ENCODE assay signal across 9 mouse cellular contexts in the genomic region with DNA sequence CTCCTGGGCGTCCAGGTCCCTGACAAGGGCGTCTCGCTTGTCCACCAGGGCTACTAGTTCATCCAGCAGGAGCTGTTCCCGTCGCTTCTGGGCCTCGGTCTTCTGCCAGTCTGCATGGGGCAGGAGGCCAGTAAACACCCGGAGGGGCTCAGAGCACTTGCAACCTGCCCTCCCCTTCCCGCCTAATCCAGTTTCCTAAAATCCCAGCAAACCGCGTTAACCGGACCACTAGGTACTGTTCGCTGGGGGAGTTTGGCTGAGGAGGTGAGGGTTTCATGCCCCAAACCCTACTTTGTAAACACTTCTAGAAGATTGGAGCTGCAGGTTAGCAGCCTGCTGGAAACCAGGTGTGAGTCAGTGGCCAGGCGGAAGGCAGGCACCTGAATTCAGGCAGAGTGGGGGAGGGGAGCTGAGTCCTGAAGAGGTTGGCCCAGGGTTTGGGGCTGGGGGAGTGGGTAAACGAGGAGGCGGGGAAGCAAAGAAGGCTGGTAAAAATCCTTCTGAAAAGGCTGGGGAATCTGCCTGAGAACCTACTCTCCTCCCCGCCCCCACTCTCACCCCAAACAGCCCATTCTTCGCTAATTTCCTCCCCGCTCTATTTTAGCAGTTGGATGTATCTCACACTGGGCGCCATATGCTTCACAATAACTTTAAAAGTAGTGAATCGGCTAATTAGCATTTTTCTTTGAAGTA. TPM values are rescaled to one million over a fixed set of nuclear protein-coding genes. Genes with fewer than 3 reads are reported as not detected.
DNase-seq lines count a peak whose midpoint lies in the region; ATAC-seq lines count a peak whose summit lies in the region.
"Had no signal": no experiment of that assay in that cellular context is flagged by ENCODE, and none has a peak within 500 bp of the region (broad histone marks: within the 10 kb centered on the region; RNA-seq: fewer than 3 reads in every experiment).

No protein-coding gene starts in this region.

- intact Hi-C loops in left cerebral cortex, postnatal 25 days (cut with DNase I) = no loop called here
- intact Hi-C loops in left cerebral cortex, postnatal 4 days (cut with DNase I) = no loop called here

- peak; percentile 4 to 6 for DNase-seq in left cerebral cortex, postnatal 25 days (ENCODE audit: low spot score in 2 of 2)
- no peak for DNase-seq in left cerebral cortex, postnatal 4 days
- peak; percentile 61 for DNase-seq in embryo, embryonic 10 days (ENCODE audit: low spot score)
- peak; percentile 96 for DNase-seq in midbrain, embryonic 11.5 days (ENCODE audit: low spot score, missing footprints)
- DNase-seq in spleen, adult 12 weeks (ENCODE audit: low spot score) = no peak
- DNase-seq in right cerebral cortex, adult 2 months (ENCODE audit: low spot score in 2 of 2) = no peak

- no peaks in the 10 kb centered on the region for H3K9me3 ChIP-seq in forebrain, embryonic 13.5 days (replicated peaks)
- no peaks in the 10 kb centered on the region for H3K9me3 ChIP-seq in midbrain, embryonic 11.5 days (ENCODE audit: control insufficient read depth, low read length)

- H3K4me3 ChIP-seq in forebrain, embryonic 13.5 days = peak overlapping the region; percentile 75
- H3K4me3 ChIP-seq in midbrain, embryonic 11.5 days (ENCODE audit: low read depth, low read length) = peak overlapping the region; percentile 89

- ATAC-seq in forebrain, embryonic 13.5 days = peak; percentile 64
- ATAC-seq in midbrain, embryonic 11.5 days (ENCODE audit: low FRiP score) = peak; percentile 47
- ATAC-seq: lung, postnatal 0 days had no signal

- H3K4me2 ChIP-seq in forebrain, embryonic 13.5 days = peak overlapping the region; percentile 88
- peak overlapping the region; percentile 81 for H3K4me2 ChIP-seq in midbrain, embryonic 11.5 days

- H3K4me1 ChIP-seq in forebrain, embryonic 13.5 days = peaks cover 64% of the 10 kb centered on the region
- H3K4me1 ChIP-seq in midbrain, embryonic 11.5 days (ENCODE audit: control insufficient read depth, insufficient read depth, low read length) = peaks cover 46% of the 10 kb centered on the region

- 2% methylated on average over 20 of the region's 20 CpGs for WGBS in forebrain, embryonic 13.5 days
- under 1% methylated on average over 20 of the region's 20 CpGs for WGBS in midbrain, embryonic 11.5 days

- peaks cover 40% of the 10 kb centered on the region for H3K27me3 ChIP-seq in forebrain, embryonic 13.5 days
- H3K27me3 ChIP-seq in midbrain, embryonic 11.5 days (ENCODE audit: control insufficient read depth, insufficient read depth, low read length) = no peaks in the 10 kb centered on the region; the same call in 1 of the 2 replicates

- no peaks in the 10 kb centered on the region for H3K36me3 ChIP-seq in forebrain, embryonic 13.5 days (ENCODE audit: poor library complexity, severe bottlenecking)
- no peaks in the 10 kb centered on the region for H3K36me3 ChIP-seq in midbrain, embryonic 11.5 days (ENCODE audit: control insufficient read depth, insufficient read depth, low read length)

- peak overlapping the region; percentile 84 for H3K9ac ChIP-seq in forebrain, embryonic 13.5 days
- H3K9ac ChIP-seq in midbrain, embryonic 11.5 days (ENCODE audit: low read length) = peak overlapping the region; percentile 97

- peak overlapping the region; percentile 97 for H3K27ac ChIP-seq in forebrain, embryonic 13.5 days
- peak overlapping the region; percentile 91 for H3K27ac ChIP-seq in midbrain, embryonic 11.5 days (ENCODE audit: low read depth, low read length)

RNA-seq across cellular contexts. Expression of gene Otx1, which starts 4.5 kb away (rescaled TPM):
- 1 to 10 TPM; 6.0 to 6.3 TPM for total RNA-seq in left cerebral cortex, postnatal 25 days (2021)
- total RNA-seq in left cerebral cortex, postnatal 4 days (2021) = 10 to 100 TPM; 10.4 to 12.0 TPM
- polyA plus RNA-seq in forebrain, embryonic 13.5 days (2015; fragmentation: Nextera tagmentation; extraction: Ambion mirVana) = 20.0 and 24.0 TPM in 2 replicates
- polyA plus RNA-seq in midbrain, embryonic 11.5 days (2014; fragmentation: Nextera tagmentation; extraction: Ambion mirVana) = 40.6 and 43.7 TPM in 2 replicates
- total RNA-seq: gastrocnemius, postnatal 4 days had no signal

Comparison
In these comparisons a context has a peak if more than half of its experiments do, and no peak if none do; other contexts are left out.
1. DNase-seq: peak in left cerebral cortex, postnatal 25 days (2 of 2), embryo, embryonic 10 days (single experiment) and midbrain, embryonic 11.5 days (single experiment); none in left cerebral cortex, postnatal 4 days (single experiment), spleen, adult 12 weeks (single experiment) and right cerebral cortex, adult 2 months (0 of 2).